Mouse (Mus musculus) heart, embryonic 11.5 days (tissue): ENCODE measurements around the gene Mum1. TPM values are rescaled to one million over a fixed set of nuclear protein-coding genes. Genes with fewer than 3 reads are reported as not detected.

Source experiments
- ATAC-seq: fragments of 200-750 bp; cut with Nextera tagmentation; replicated peaks from 2 replicates; pipeline ENCODE4 v1.8.0; 2017; ENCODE audit warnings: moderate library complexity; ENCODE audit not compliant: insufficient number of reproducible peaks, low FRiP score, low TSS enrichment
- H3K27ac ChIP-seq: fragments of 300-500 bp; sonication (generic); 2 replicates; pipeline ENCODE4 v1.5.1; 2014; ENCODE audit warnings: mild to moderate bottlenecking, low read depth, low read length
- H3K27me3 ChIP-seq: fragments of 300-500 bp; sonication (generic); 2 replicates; pipeline ENCODE4 v1.6.1; 2014; ENCODE audit warnings: mild to moderate bottlenecking, low read length, mixed read lengths; ENCODE audit not compliant: control insufficient read depth, insufficient read depth
- H3K36me3 ChIP-seq: fragments of 300-500 bp; sonication (generic); 2 replicates; pipeline ENCODE4 v1.6.1; 2014; ENCODE audit warnings: mild to moderate bottlenecking, low read length, moderate library complexity, mixed read lengths; ENCODE audit not compliant: control insufficient read depth, insufficient read depth
- H3K4me1 ChIP-seq: fragments of 300-500 bp; sonication (generic); 2 replicates; pipeline ENCODE4 v1.6.1; 2014; ENCODE audit warnings: low read length; ENCODE audit not compliant: control insufficient read depth, insufficient read depth
- H3K4me2 ChIP-seq: fragments of 300-500 bp; sonication (generic); 2 replicates; pipeline ENCODE4 v1.6.1; 2014; ENCODE audit warnings: mild to moderate bottlenecking, moderate library complexity
- H3K4me3 ChIP-seq: fragments of 300-500 bp; sonication (generic); 2 replicates; pipeline ENCODE4 v1.5.1; 2014; ENCODE audit warnings: low read depth, low read length
- H3K9ac ChIP-seq: fragments of 300-500 bp; sonication (generic); 2 replicates; pipeline ENCODE4 v1.6.1; 2014; ENCODE audit warnings: mild to moderate bottlenecking, low read depth, low read length, moderate library complexity
- H3K9me3 ChIP-seq: fragments of 300-500 bp; sonication (generic); replicated peaks from 2 replicates; pipeline ENCODE4 v1.6.1; 2016; ENCODE audit warnings: low read length; ENCODE audit not compliant: control insufficient read depth
- WGBS: fragments of 180-500 bp; shearing (Covaris S2); extraction: QIAGEN DNeasy Blood & Tissue Kit; methylation state at CpG from one replicate; pipeline ENCODE4 v1.1.7; 2014; ENCODE audit not compliant: insufficient replicate concordance; 5-methylcytosine and 5-hydroxymethylcytosine counted together
- polyA plus RNA-seq: library from polyadenylated mRNA; unstranded; fragments of >200 nt; fragmentation: Nextera tagmentation; extraction: Ambion mirVana; gene quantifications from 2 replicates; pipeline ENCODE4 v1.2.1, GENCODE M21; 2014

Mum1 gene
- polyA plus RNA-seq, 1 experiment from 2014 or later: 34.6 TPM

- H3K4me1 ChIP-seq: peaks cover 26% of the 10 kb centered on the region
- peaks cover 43% of the 10 kb centered on the region for H3K36me3 ChIP-seq
- H3K4me2 ChIP-seq: no peak overlapping the region
- no peak for ATAC-seq
- 74% methylated on average over 2 of the region's 2 CpGs for WGBS
- no peak overlapping the region for H3K4me3 ChIP-seq
- 0 out of 2 replicates have a peak overlapping the region, but pooled peaks have one; percentile 28 for H3K9ac ChIP-seq
- no peak overlapping the region for H3K27ac ChIP-seq
- no peaks in the 10 kb centered on the region for H3K9me3 ChIP-seq
- H3K27me3 ChIP-seq: no peaks in the 10 kb centered on the region
Measured at GRCm38 (mm10) chr10:80257936-80258335, 31.7 kb downstream of the Mum1 start.

DNA sequence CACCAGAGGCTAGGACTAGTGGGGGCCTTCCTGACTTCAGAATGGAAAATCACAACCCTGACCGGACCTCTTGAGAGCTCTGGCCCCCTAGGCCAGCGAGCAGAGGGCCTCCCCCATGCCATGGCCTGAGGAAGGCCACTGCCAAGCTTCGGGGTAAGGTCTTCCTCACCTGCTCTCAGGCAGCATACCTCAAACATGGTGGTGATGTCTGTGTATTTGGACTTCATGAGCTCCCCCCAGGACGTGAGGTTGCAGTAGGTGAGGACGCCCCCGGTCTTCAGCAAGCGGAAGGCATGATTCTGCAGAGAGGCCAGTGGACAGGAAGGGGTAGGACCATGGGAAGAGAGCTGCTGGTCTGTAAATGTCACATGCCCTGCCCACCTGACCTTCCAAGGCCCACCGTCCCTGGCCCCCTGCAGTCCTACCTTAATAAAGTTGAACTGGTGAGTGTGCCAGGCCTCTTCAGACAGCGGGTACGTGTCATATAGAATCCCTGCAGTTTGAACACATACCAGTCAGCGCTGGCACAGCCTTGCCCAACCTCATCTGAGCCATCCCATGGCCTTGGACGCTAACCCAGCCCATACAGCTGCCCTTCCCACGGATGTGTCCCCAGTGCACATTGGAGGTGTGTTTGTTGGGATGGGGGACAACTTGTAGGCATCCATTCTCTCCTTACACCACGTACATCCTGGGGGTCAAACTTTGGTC, 32.7 kb downstream of the Mum1 start:
- peak overlapping the region; percentile 95 for H3K4me2 ChIP-seq

DNA sequence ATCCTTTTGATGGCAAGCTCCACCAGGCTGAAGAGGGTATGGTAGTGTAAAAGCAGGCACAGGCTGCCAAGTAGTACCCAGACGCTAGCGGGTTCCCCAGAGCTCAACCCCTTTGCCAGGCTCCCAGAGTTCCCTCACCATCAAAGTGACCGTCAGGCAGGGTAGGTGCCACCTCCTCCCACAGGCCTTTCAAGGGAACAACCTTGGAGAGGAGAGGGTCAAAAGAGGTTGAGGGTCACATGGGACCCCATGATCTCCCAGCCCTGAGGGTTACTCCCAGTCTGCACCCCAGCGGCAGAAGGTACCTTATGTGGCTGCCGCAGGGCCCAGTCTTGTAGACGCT, 33.2 kb downstream of the Mum1 start:
- Histone ChIP-seq H3K4me2 (peak overlapping the region; percentile 95), H3K27me3 (no peaks in the 10 kb centered on the region), H3K9me3 (no peaks in the 10 kb centered on the region), H3K9ac (peak overlapping the region; percentile 79; the same call in 1 of the 2 replicates), H3K36me3 (peaks cover 34% of the 10 kb centered on the region), H3K27ac (peak overlapping the region; percentile 98; the same call in 1 of the 2 replicates), H3K4me1 (peaks cover 26% of the 10 kb centered on the region), H3K4me3 (peak overlapping the region; percentile 58)
- WGBS: 72% methylated on average over 6 of the region's 6 CpGs
- ATAC-seq: no peak

More for the DNA sequence above, 32.7 kb downstream of the Mum1 start:
- H3K36me3 ChIP-seq: peaks cover 38% of the 10 kb centered on the region
- peaks cover 26% of the 10 kb centered on the region for H3K4me1 ChIP-seq
- no peaks in the 10 kb centered on the region for H3K27me3 ChIP-seq
- H3K27ac ChIP-seq: peak overlapping the region; percentile 98; the same call in 1 of the 2 replicates
- ATAC-seq: no peak
- no peaks in the 10 kb centered on the region for H3K9me3 ChIP-seq
- H3K9ac ChIP-seq: 0 out of 2 replicates have a peak overlapping the region, but pooled peaks have one; percentile 79
- 83% methylated on average over 14 of the region's 14 CpGs for WGBS
- no peak overlapping the region for H3K4me3 ChIP-seq

DNA sequence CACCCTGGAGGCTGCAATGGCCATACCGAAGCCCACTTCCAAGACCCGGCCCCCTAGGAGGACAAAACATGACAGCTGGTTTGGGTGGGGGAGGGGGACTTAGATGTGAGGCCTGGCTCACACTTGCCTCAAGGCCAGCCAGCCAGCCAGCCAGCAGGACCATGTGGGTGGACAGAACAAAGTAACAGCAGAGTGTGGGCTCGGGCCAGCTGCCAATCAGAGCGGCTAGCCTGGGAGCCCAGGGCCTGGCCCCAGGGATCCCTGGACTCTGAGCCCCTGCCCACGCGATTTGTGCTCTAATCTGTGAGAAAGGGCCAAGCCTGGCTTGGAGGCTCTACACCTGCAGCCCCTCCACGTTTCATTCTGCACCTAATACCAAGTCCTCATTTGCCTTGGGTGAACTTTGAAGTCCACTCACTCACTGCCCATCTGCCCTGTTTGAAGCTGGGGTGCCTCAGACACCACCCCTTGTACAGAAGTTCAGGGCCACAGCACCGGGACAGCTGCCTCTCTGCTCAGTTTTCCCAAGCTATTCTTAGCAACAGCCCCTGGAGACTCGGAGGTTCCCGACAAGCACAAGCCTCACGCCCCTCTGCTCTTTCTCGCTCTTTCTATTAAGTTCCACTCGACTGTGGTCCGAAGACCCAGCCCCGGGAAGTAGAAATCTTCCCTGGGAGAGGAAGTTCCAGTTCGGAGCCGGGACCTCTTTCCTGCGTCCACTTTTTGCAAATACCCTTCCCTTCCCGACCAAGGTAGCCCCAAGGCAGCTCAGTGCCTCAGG, 33.8 kb downstream of the Mum1 start:
- 4% methylated on average over 19 of the region's 19 CpGs for WGBS
- ATAC-seq: no peak
- no peaks in the 10 kb centered on the region for H3K9me3 ChIP-seq
- peaks cover 28% of the 10 kb centered on the region for H3K36me3 ChIP-seq
- H3K27me3 ChIP-seq: no peaks in the 10 kb centered on the region
- peak overlapping the region; percentile 79 for H3K9ac ChIP-seq
- peak overlapping the region; percentile 58 for H3K4me3 ChIP-seq
- peak overlapping the region; percentile 98 for H3K27ac ChIP-seq
- peaks cover 26% of the 10 kb centered on the region for H3K4me1 ChIP-seq
- H3K4me2 ChIP-seq: peak overlapping the region; percentile 95

DNA sequence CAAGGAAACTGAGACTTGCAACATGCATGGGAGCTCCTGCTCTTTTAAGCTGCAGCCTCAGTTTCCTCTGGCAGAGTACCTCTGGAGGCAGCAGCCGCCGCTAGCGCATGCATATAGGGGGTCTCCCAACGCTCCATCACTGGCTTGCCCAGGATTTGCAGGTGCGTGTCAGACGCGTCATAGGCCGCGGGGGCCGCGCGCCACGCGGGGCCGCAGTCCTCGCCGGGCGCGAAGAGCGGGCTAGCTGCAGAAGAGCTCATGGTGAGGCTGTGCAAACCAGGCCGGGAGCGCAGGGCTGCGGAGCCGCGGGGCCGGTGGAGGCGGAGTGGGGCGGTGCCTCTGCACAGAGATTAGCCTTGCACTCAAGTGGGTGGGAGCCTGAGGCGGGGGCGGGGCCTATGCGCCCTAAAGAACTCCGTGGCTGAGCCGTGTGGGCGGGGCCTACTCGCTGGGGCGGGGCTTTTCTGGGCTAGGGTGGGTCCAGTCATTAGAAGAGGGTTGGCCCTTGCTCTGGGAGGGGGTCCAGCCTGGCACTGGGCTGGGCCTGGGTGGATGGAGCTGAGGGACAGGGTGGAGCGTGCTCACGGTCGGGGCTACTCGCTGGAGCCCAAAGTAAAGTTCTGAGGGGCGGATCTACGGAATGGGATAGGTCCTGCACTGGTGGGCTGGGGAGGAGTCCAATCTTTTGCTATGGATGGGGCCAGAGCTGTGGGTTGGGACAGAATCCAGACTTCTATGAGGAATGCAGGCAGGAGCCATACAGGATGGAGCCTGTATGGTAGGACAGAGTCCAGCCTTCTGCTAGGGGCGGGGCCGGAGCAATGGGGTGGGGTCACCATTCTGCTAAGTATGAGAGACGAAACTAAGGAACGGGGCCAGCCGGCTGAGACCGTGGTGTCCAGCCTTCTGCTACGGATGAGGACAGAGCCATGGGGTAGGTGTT, 34.7 kb downstream of the Mum1 start, which contains the start of the genes Gamt and Dazap1:
Gene Gamt (minus strand): TSS at position 371 of the 943 bp plus-strand sequence.
Gene Dazap1 (plus strand): TSS at position 845 of the 943 bp plus-strand sequence.
- peak; percentile 84 for ATAC-seq
- Histone ChIP-seq H3K36me3 (peaks cover 19% of the 10 kb centered on the region), H3K4me1 (peaks cover 29% of the 10 kb centered on the region), H3K9ac (peak within 1 kb of the TSS; percentile 79), H3K4me3 (peak within 1 kb of the TSS; percentile 58), H3K9me3 (no peaks in the 10 kb centered on the region), H3K4me2 (peak within 1 kb of the TSS; percentile 95), H3K27me3 (no peaks in the 10 kb centered on the region), H3K27ac (peak within 1 kb of the TSS; percentile 98)
- WGBS: under 1% methylated on average over 48 of the region's 49 CpGs

DNA sequence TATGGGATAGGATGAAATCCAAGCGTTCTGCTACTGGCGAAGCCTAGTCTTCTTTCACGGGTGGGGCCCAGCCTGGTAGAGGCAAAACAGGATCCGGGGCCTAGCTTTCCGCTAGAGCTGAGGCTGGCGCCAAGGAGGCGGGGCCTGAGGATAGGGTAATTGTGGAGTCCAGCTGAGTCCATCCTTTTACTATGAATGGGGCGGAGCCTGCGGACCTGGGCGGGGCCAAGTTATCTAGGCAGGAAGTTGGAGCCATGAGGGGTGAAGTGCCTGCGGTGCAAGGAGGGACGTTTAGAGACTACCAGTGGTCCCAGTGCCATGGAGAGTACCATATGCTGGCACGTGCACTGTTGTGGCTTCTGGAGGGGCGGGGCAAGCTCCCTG, 35.3 kb downstream of the Mum1 start:
- Histone ChIP-seq H3K9ac (peak overlapping the region; percentile 79), H3K36me3 (peaks cover 15% of the 10 kb centered on the region), H3K4me3 (peak overlapping the region; percentile 58), H3K27ac (peak overlapping the region; percentile 98), H3K9me3 (no peaks in the 10 kb centered on the region), H3K4me1 (peaks cover 33% of the 10 kb centered on the region), H3K4me2 (peak overlapping the region; percentile 95), H3K27me3 (no peaks in the 10 kb centered on the region)
- peak; percentile 71 for ATAC-seq
- WGBS: under 1% methylated on average over 14 of the region's 14 CpGs

GRCm38 (mm10) chr10:80262169-80262568, 35.9 kb downstream of the Mum1 start:
- H3K36me3 ChIP-seq: peaks cover 11% of the 10 kb centered on the region; the same call in 1 of the 2 replicates
- peaks cover 38% of the 10 kb centered on the region for H3K4me1 ChIP-seq
- H3K9me3 ChIP-seq: no peaks in the 10 kb centered on the region
- H3K4me2 ChIP-seq: peak overlapping the region; percentile 95
- no peak overlapping the region; the same call in 1 of the 2 replicates for H3K9ac ChIP-seq
- H3K4me3 ChIP-seq: peak overlapping the region; percentile 58
- no peak for ATAC-seq
- H3K27me3 ChIP-seq: no peaks in the 10 kb centered on the region
- peak overlapping the region; percentile 98 for H3K27ac ChIP-seq
- 73% methylated on average over 12 of the region's 12 CpGs for WGBS
